Mouse (Mus musculus) liver, adult 2 months (tissue): ENCODE measurements around the gene Tyw1.

ENCODE experiments used
- CTCF ChIP-seq: fragments of 200-500 bp; IDR thresholded peaks from 2 replicates; pipeline ENCODE4 v1.5.1; 2011; ENCODE audit warnings: low read depth, low read length, control low read depth
- POLR2A ChIP-seq: fragments of 200-500 bp; IDR thresholded peaks from 2 replicates; pipeline ENCODE4 v1.6.1; 2011; ENCODE audit warnings: low read length, control low read depth; ENCODE audit not compliant: insufficient read depth; ENCODE audit errors: extremely low read depth

DNA sequence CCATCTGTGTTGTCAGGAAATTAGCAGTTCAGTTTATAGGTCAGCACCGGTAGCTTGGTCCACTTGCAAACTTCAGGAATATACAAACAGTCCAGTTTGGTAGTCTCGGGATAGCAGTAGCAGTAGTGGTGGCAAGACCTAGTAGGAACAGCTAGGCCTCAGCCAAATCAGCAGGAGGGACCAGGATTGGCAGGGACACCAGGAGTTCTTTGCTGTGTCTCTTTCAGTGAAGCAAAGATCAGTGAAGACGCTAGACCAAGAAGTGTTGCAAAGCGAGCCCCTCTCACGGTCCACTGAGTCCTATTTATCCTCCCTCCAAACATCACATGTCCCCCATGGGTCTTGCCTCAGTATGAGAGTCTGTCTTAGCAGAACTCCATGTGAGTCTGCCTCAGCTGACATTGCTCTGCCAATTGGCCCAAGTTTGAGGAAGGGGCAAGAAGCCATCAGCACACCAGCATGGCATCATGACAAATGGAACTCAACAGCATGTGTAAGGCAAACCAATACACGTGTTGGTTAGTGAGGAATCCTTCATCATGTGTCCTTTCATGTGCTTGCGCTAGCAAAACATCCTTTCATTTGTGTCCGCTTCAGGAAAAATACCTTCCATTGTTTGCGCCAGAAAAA is 43.5 kb downstream of the Tyw1 start:
- no peak for TF ChIP-seq POLR2A
- no peak for TF ChIP-seq CTCF
